Mouse (Mus musculus): ENCODE measurements around the gene Fam53b. TPM values are rescaled to one million over a fixed set of nuclear protein-coding genes. Genes with fewer than 3 reads are reported as not detected.

The Fam53b gene
- total and polyA plus RNA-seq, 2 experiments from 2014 or later: 5.8 to 15.4 TPM

GRCm38 (mm10) chr7:132781130-132781814 is 32.4 kb downstream of the Fam53b start:
- H3K4me2 ChIP-seq (ENCODE audit: low read depth): no peak overlapping the region
- H3K36me3 ChIP-seq (ENCODE audit: insufficient read depth): peaks cover 16% of the 10 kb centered on the region; the same call in 1 of the 2 replicates
- TF ChIP-seq CTCF (IDR thresholded peaks at IDR 0.05; ENCODE audit: low read depth): peak; percentile 43
- H3K4me1 ChIP-seq (ENCODE audit: insufficient read depth): peaks cover 18% of the 10 kb centered on the region
- no peaks in the 10 kb centered on the region for H3K9me3 ChIP-seq (ENCODE audit: low read length)
- no peak overlapping the region for H3K4me3 ChIP-seq (ENCODE audit: low read depth, low read length)
- DNase-seq (peak; percentile 56), ATAC-seq (peak; percentile 86)
- H3K27me3 ChIP-seq (ENCODE audit: insufficient read depth, low read length): no peaks in the 10 kb centered on the region
- 23% methylated on average over 7 of the region's 7 CpGs for WGBS
- peak overlapping the region; percentile 59 for H3K27ac ChIP-seq (ENCODE audit: low read depth, low read length)
- 0 out of 2 replicates have a peak overlapping the region, but pooled peaks have one; percentile 10 for H3K9ac ChIP-seq

GRCm38 (mm10) chr7:132780611-132781010 is 33.1 kb downstream of the Fam53b start:
- H3K36me3 ChIP-seq (ENCODE audit: insufficient read depth): peaks cover 18% of the 10 kb centered on the region; the same call in 1 of the 2 replicates
- H3K4me2 ChIP-seq (ENCODE audit: low read depth): no peak overlapping the region
- ATAC-seq (peak; percentile 59), DNase-seq (peak; percentile 30)
- H3K4me3 ChIP-seq (ENCODE audit: low read depth, low read length): no peak overlapping the region
- peak; percentile 30; the same call in 1 of the 2 replicates for TF ChIP-seq CTCF (IDR thresholded peaks at IDR 0.05; ENCODE audit: low read depth)
- no peaks in the 10 kb centered on the region for H3K9me3 ChIP-seq (ENCODE audit: low read length)
- no peak overlapping the region for H3K9ac ChIP-seq
- no peaks in the 10 kb centered on the region for H3K27me3 ChIP-seq (ENCODE audit: insufficient read depth, low read length)
- H3K4me1 ChIP-seq (ENCODE audit: insufficient read depth): peaks cover 14% of the 10 kb centered on the region; the same call in 1 of the 2 replicates
- 22% methylated on average over 4 of the region's 4 CpGs for WGBS
- peak overlapping the region; percentile 59; the same call in 1 of the 2 replicates for H3K27ac ChIP-seq (ENCODE audit: low read depth, low read length)

- WGBS: 90% methylated on average over 13 of the region's 13 CpGs
- ATAC-seq (no peak), DNase-seq (no peak)
- no peak overlapping the region for H3K4me2 ChIP-seq (ENCODE audit: low read depth)
- TF ChIP-seq CTCF (IDR thresholded peaks at IDR 0.05; ENCODE audit: low read depth): no peak
- H3K9ac ChIP-seq: no peak overlapping the region
- H3K4me3 ChIP-seq (ENCODE audit: low read depth, low read length): no peak overlapping the region
- no peaks in the 10 kb centered on the region for H3K27me3 ChIP-seq (ENCODE audit: insufficient read depth, low read length)
- H3K36me3 ChIP-seq (ENCODE audit: insufficient read depth): peaks cover 18% of the 10 kb centered on the region; the same call in 1 of the 2 replicates
- H3K9me3 ChIP-seq (ENCODE audit: low read length): no peaks in the 10 kb centered on the region
- H3K27ac ChIP-seq (ENCODE audit: low read depth, low read length): no peak overlapping the region
- H3K4me1 ChIP-seq (ENCODE audit: insufficient read depth): peaks cover 14% of the 10 kb centered on the region; the same call in 1 of the 2 replicates
Observed at GRCm38 (mm10) chr7:132778630-132779029, 35.1 kb downstream of the Fam53b start.

GRCm38 (mm10) chr7:132777728-132778453 is 35.8 kb downstream of the Fam53b start:
- Histone ChIP-seq H3K4me3 (ENCODE audit: low read depth, low read length) (no peak overlapping the region), H3K36me3 (ENCODE audit: insufficient read depth) (peaks cover 18% of the 10 kb centered on the region; the same call in 1 of the 2 replicates), H3K27me3 (ENCODE audit: insufficient read depth, low read length) (no peaks in the 10 kb centered on the region), H3K27ac (ENCODE audit: low read depth, low read length) (no peak overlapping the region), H3K4me2 (ENCODE audit: low read depth) (no peak overlapping the region), H3K9ac (no peak overlapping the region), H3K4me1 (ENCODE audit: insufficient read depth) (peaks cover 14% of the 10 kb centered on the region; the same call in 1 of the 2 replicates), H3K9me3 (ENCODE audit: low read length) (no peaks in the 10 kb centered on the region)
- 93% methylated on average over 1 of the region's 1 CpGs for WGBS
- DNase-seq (no peak), ATAC-seq (no peak)
- TF ChIP-seq CTCF (IDR thresholded peaks at IDR 0.05; ENCODE audit: low read depth): no peak

GRCm38 (mm10) chr7:132777117-132777516 is 36.6 kb downstream of the Fam53b start:
- Histone ChIP-seq H3K36me3 (ENCODE audit: insufficient read depth) (peaks cover 18% of the 10 kb centered on the region; the same call in 1 of the 2 replicates), H3K4me3 (ENCODE audit: low read depth, low read length) (no peak overlapping the region), H3K4me1 (ENCODE audit: insufficient read depth) (peaks cover 14% of the 10 kb centered on the region; the same call in 1 of the 2 replicates), H3K27ac (ENCODE audit: low read depth, low read length) (no peak overlapping the region), H3K9me3 (ENCODE audit: low read length) (no peaks in the 10 kb centered on the region), H3K4me2 (ENCODE audit: low read depth) (no peak overlapping the region), H3K9ac (no peak overlapping the region), H3K27me3 (ENCODE audit: insufficient read depth, low read length) (no peaks in the 10 kb centered on the region)
- ATAC-seq (no peak), DNase-seq (no peak)
- TF ChIP-seq CTCF (IDR thresholded peaks at IDR 0.05; ENCODE audit: low read depth): no peak
- 88% methylated on average over 7 of the region's 7 CpGs for WGBS

GRCm38 (mm10) chr7:132776338-132777111 is 37.2 kb downstream of the Fam53b start:
- no peak for ATAC-seq

More at GRCm38 (mm10) chr7:132776338-132777111, 37.2 kb downstream of the Fam53b start:
- H3K9ac ChIP-seq: no peak overlapping the region
- TF ChIP-seq CTCF (IDR thresholded peaks at IDR 0.05; ENCODE audit: low read depth): no peak
- DNase-seq: no peak
- H3K36me3 ChIP-seq (ENCODE audit: insufficient read depth): peaks cover 18% of the 10 kb centered on the region; the same call in 1 of the 2 replicates
- H3K9me3 ChIP-seq (ENCODE audit: low read length): no peaks in the 10 kb centered on the region
- H3K4me1 ChIP-seq (ENCODE audit: insufficient read depth): peaks cover 11% of the 10 kb centered on the region; the same call in 1 of the 2 replicates
- H3K27me3 ChIP-seq (ENCODE audit: insufficient read depth, low read length): no peaks in the 10 kb centered on the region
- 82% methylated on average over 7 of the region's 7 CpGs for WGBS
- H3K4me3 ChIP-seq (ENCODE audit: low read depth, low read length): no peak overlapping the region
- no peak overlapping the region for H3K4me2 ChIP-seq (ENCODE audit: low read depth)
- no peak overlapping the region for H3K27ac ChIP-seq (ENCODE audit: low read depth, low read length)

Measured in forebrain, postnatal 0 days (tissue).